In genomic region chr5:113214455-113214854, GRCm38 (mm10) we compare ENCODE assay signal across 11 mouse cellular contexts. TPM values are rescaled to one million over a fixed set of nuclear protein-coding genes. Genes with fewer than 3 reads are reported as not detected.
A peak's percentile ranks its signal among the peaks of the same experiment; 100 is the strongest.
DNase-seq lines count a peak whose midpoint lies in the region; ATAC-seq and TF ChIP-seq lines count a peak whose summit lies in the region.
"Had no signal": no experiment of that assay in that cellular context is flagged by ENCODE, and none has a peak within 500 bp of the region (broad histone marks: within the 10 kb centered on the region; RNA-seq: fewer than 3 reads in every experiment).

No protein-coding gene starts in this region.

- no peak for TF ChIP-seq CTCF in C2C12 (IDR thresholded peaks at IDR 0.05; ENCODE audit: control insufficient read depth, insufficient read depth, insufficient read length)

- H3K27ac ChIP-seq in embryonic facial prominence, embryonic 12.5 days, result 0 out of 2 replicates have a peak overlapping the region, but pooled peaks have one; percentile 9
- no peak overlapping the region for H3K27ac ChIP-seq in embryonic facial prominence, embryonic 10.5 days (replicated peaks)
- no peak overlapping the region for H3K27ac ChIP-seq in heart, embryonic 16.5 days (ENCODE audit: low read length)
- no peak overlapping the region for H3K27ac ChIP-seq in forebrain, embryonic 11.5 days (ENCODE audit: low read depth, low read length)
- H3K27ac ChIP-seq in intestine, embryonic 15.5 days, result no peak overlapping the region; the same call in 1 of the 2 replicates
- H3K27ac ChIP-seq: lung, embryonic 15.5 days had no signal

- H3K79me3 ChIP-seq in C2C12 (ENCODE audit: low read depth), result peaks cover 5% of the 10 kb centered on the region

- no peak overlapping the region for H3ac ChIP-seq in C2C12 (ENCODE audit: control insufficient read depth, insufficient read length, low read depth)

- no peak overlapping the region for H3K4me3 ChIP-seq in embryonic facial prominence, embryonic 12.5 days
- H3K4me3 ChIP-seq in embryonic facial prominence, embryonic 10.5 days, result no peak overlapping the region
- H3K4me3 ChIP-seq in C2C12 (ENCODE audit: insufficient read depth, poor library complexity, severe bottlenecking), result peak overlapping the region; percentile 16
- H3K4me3 ChIP-seq in heart, embryonic 16.5 days (ENCODE audit: low read length), result no peak overlapping the region
- no peak overlapping the region for H3K4me3 ChIP-seq in forebrain, embryonic 11.5 days (ENCODE audit: low read depth, low read length)
- H3K4me3 ChIP-seq in intestine, embryonic 15.5 days (replicated peaks), result no peak overlapping the region
- H3K4me3 ChIP-seq: lung, embryonic 15.5 days had no signal

- no peak overlapping the region for H3K9ac ChIP-seq in embryonic facial prominence, embryonic 12.5 days
- H3K9ac ChIP-seq in heart, embryonic 16.5 days (ENCODE audit: low read length), result no peak overlapping the region
- H3K9ac ChIP-seq in forebrain, embryonic 11.5 days (ENCODE audit: low read length), result no peak overlapping the region
- no peak overlapping the region for H3K9ac ChIP-seq in intestine, embryonic 15.5 days
- H3K9ac ChIP-seq: lung, embryonic 15.5 days had no signal

- H3K4me2 ChIP-seq in embryonic facial prominence, embryonic 12.5 days (replicated peaks), result no peak overlapping the region
- H3K4me2 ChIP-seq in heart, embryonic 16.5 days (ENCODE audit: low read depth, low read length), result no peak overlapping the region
- no peak overlapping the region for H3K4me2 ChIP-seq in forebrain, embryonic 11.5 days (ENCODE audit: low read depth, low read length, severe bottlenecking)
- H3K4me2 ChIP-seq in intestine, embryonic 15.5 days (replicated peaks), result no peak overlapping the region
- H3K4me2 ChIP-seq: lung, embryonic 15.5 days had no signal

- no peaks in the 10 kb centered on the region for H3K36me3 ChIP-seq in embryonic facial prominence, embryonic 12.5 days
- H3K36me3 ChIP-seq in embryonic facial prominence, embryonic 10.5 days (replicated peaks), result no peaks in the 10 kb centered on the region
- no peaks in the 10 kb centered on the region for H3K36me3 ChIP-seq in C2C12 (ENCODE audit: control insufficient read depth, insufficient read depth)
- H3K36me3 ChIP-seq in heart, embryonic 16.5 days (ENCODE audit: control insufficient read depth, insufficient read depth), result no peaks in the 10 kb centered on the region
- no peaks in the 10 kb centered on the region for H3K36me3 ChIP-seq in forebrain, embryonic 11.5 days (ENCODE audit: control insufficient read depth, insufficient read depth, low read length)
- H3K36me3 ChIP-seq in intestine, embryonic 15.5 days, result no peaks in the 10 kb centered on the region
- H3K36me3 ChIP-seq: lung, embryonic 15.5 days had no signal

- ATAC-seq in embryonic facial prominence, embryonic 12.5 days (ENCODE audit: insufficient number of reproducible peaks, insufficient read depth, low FRiP score, low TSS enrichment), result no peak
- 0 out of 2 replicates have a peak, but pooled peaks have one; percentile 6 for ATAC-seq in heart, embryonic 16.5 days (replicated peaks; ENCODE audit: extremely low read depth, insufficient read depth, low FRiP score)
- ATAC-seq in forebrain, embryonic 11.5 days (replicated peaks; ENCODE audit: low FRiP score), result no peak
- ATAC-seq in intestine, embryonic 15.5 days, result no peak

- 55% methylated on average over 11 of the region's 11 CpGs for WGBS in embryonic facial prominence, embryonic 12.5 days
- WGBS in embryonic facial prominence, embryonic 10.5 days, result 81% methylated on average over 11 of the region's 11 CpGs
- WGBS in heart, embryonic 16.5 days, result 46% methylated on average over 11 of the region's 11 CpGs
- 79% methylated on average over 11 of the region's 11 CpGs for WGBS in forebrain, embryonic 11.5 days
- WGBS in intestine, embryonic 15.5 days, result 51% methylated on average over 11 of the region's 11 CpGs

- peaks cover 8% of the 10 kb centered on the region for H3K27me3 ChIP-seq in embryonic facial prominence, embryonic 12.5 days
- peaks cover 8% of the 10 kb centered on the region for H3K27me3 ChIP-seq in embryonic facial prominence, embryonic 10.5 days (replicated peaks; ENCODE audit: low read depth, poor library complexity, severe bottlenecking)
- H3K27me3 ChIP-seq in C2C12 (ENCODE audit: control insufficient read depth, insufficient read depth, insufficient read length), result no peaks in the 10 kb centered on the region
- H3K27me3 ChIP-seq in heart, embryonic 16.5 days (ENCODE audit: control insufficient read depth, insufficient read depth, low read length), result no peaks in the 10 kb centered on the region
- no peaks in the 10 kb centered on the region for H3K27me3 ChIP-seq in forebrain, embryonic 11.5 days (ENCODE audit: control insufficient read depth, insufficient read depth, low read length)
- no peaks in the 10 kb centered on the region for H3K27me3 ChIP-seq in intestine, embryonic 15.5 days (replicated peaks)
- H3K27me3 ChIP-seq: lung, embryonic 15.5 days had no signal

- no peak for DNase-seq in embryonic facial prominence, embryonic 10.5 days (ENCODE audit: low spot score)
- DNase-seq in kidney, postnatal 36 days, result peak; percentile 83 to 86
- DNase-seq in forebrain, embryonic 11.5 days (ENCODE audit: low spot score), result no peak
- no peak for DNase-seq in ovary, postnatal 14 days (ENCODE audit: low spot score)
- DNase-seq: layer of hippocampus, postnatal 36 days had no signal

- H3K9me3 ChIP-seq in embryonic facial prominence, embryonic 12.5 days, result no peaks in the 10 kb centered on the region
- H3K9me3 ChIP-seq in embryonic facial prominence, embryonic 10.5 days, result no peaks in the 10 kb centered on the region
- no peaks in the 10 kb centered on the region for H3K9me3 ChIP-seq in heart, embryonic 16.5 days (replicated peaks; ENCODE audit: control insufficient read depth, low read length)
- no peaks in the 10 kb centered on the region for H3K9me3 ChIP-seq in forebrain, embryonic 11.5 days (ENCODE audit: control insufficient read depth, low read length)
- no peaks in the 10 kb centered on the region for H3K9me3 ChIP-seq in intestine, embryonic 15.5 days
- H3K9me3 ChIP-seq: lung, embryonic 15.5 days had no signal

- peaks cover 8% of the 10 kb centered on the region for H3K4me1 ChIP-seq in embryonic facial prominence, embryonic 12.5 days
- peaks cover 50% of the 10 kb centered on the region for H3K4me1 ChIP-seq in embryonic facial prominence, embryonic 10.5 days
- H3K4me1 ChIP-seq in heart, embryonic 16.5 days (ENCODE audit: control insufficient read depth, insufficient read depth, low read length), result 0 out of 2 replicates have a peak, but pooled peaks cover 2% of the 10 kb centered on the region
- no peaks in the 10 kb centered on the region for H3K4me1 ChIP-seq in forebrain, embryonic 11.5 days (replicated peaks; ENCODE audit: control insufficient read depth, insufficient read depth, low read length)
- H3K4me1 ChIP-seq in intestine, embryonic 15.5 days (replicated peaks), result peaks cover 40% of the 10 kb centered on the region

- H3K79me2 ChIP-seq in C2C12 (ENCODE audit: control insufficient read depth, insufficient read depth), result peaks cover 33% of the 10 kb centered on the region

TF ChIP-seq in C2C12, 6 proteins besides CTCF, POLR2A, EP300 and RAD21:
- TF ChIP-seq MAX (IDR thresholded peaks at IDR 0.05) (no peak), MYOG (IDR thresholded peaks at IDR 0.05; ENCODE audit: control insufficient read depth, extremely low read depth, insufficient read length) (no peak), MYOD1 (IDR thresholded peaks at IDR 0.05; ENCODE audit: control insufficient read depth, insufficient read length, low read depth) (no peak), USF1 (IDR thresholded peaks at IDR 0.05; ENCODE audit: low read depth) (no peak)

RNA-seq across cellular contexts. Expression of gene 2900026A02Rik, which starts 6.6 kb away (rescaled TPM):
- polyA plus RNA-seq in embryonic facial prominence, embryonic 12.5 days (2016; fragmentation: Nextera tagmentation; extraction: Ambion mirVana), result 5.3 and 5.8 TPM in 2 replicates
- 3.7 and 4.6 TPM in 2 replicates for polyA plus RNA-seq in embryonic facial prominence, embryonic 10.5 days (2016; fragmentation: Nextera tagmentation; extraction: Ambion mirVana)
- polyA plus RNA-seq in C2C12 (2012; fragmentation: generic; extraction: Trizol), result 8.4 TPM
- polyA plus RNA-seq in heart, embryonic 16.5 days (2015; fragmentation: Nextera tagmentation; extraction: Ambion mirVana), result 14.9 and 16.4 TPM in 2 replicates
- 2.2 and 3.4 TPM in 2 replicates for polyA plus RNA-seq in forebrain, embryonic 11.5 days (2014; fragmentation: Nextera tagmentation; extraction: Ambion mirVana)
- polyA plus RNA-seq in intestine, embryonic 15.5 days (2015; fragmentation: Nextera tagmentation; extraction: Ambion mirVana), result 10.0 and 10.7 TPM in 2 replicates

RNA-seq across cellular contexts. Expression of gene Tmem211, which starts 12.3 kb away (rescaled TPM):
- polyA plus RNA-seq in embryonic facial prominence, embryonic 12.5 days (2016; fragmentation: Nextera tagmentation; extraction: Ambion mirVana), result 0.24 and 0.42 TPM in 2 replicates
- 0.21 and 0.46 TPM in 2 replicates for polyA plus RNA-seq in embryonic facial prominence, embryonic 10.5 days (2016; fragmentation: Nextera tagmentation; extraction: Ambion mirVana)
- not detected for polyA plus RNA-seq in C2C12 (2012; fragmentation: generic; extraction: Trizol)
- not detected in 2 replicates for polyA plus RNA-seq in heart, embryonic 16.5 days (2015; fragmentation: Nextera tagmentation; extraction: Ambion mirVana)
- 0.20 TPM in 1 of 2 replicates, not detected in the other for polyA plus RNA-seq in forebrain, embryonic 11.5 days (2014; fragmentation: Nextera tagmentation; extraction: Ambion mirVana)
- not detected in 2 replicates for polyA plus RNA-seq in intestine, embryonic 15.5 days (2015; fragmentation: Nextera tagmentation; extraction: Ambion mirVana)
- polyA plus RNA-seq: lung, embryonic 15.5 days; neural tube, embryonic 14.5 days had no signal

Comparison
In these comparisons a context has a peak if more than half of its experiments do, and no peak if none do; other contexts are left out.
1. DNase-seq: peak in kidney, postnatal 36 days (2 of 2); none in embryonic facial prominence, embryonic 10.5 days (single experiment), forebrain, embryonic 11.5 days (single experiment) and ovary, postnatal 14 days (single experiment).